Mouse (Mus musculus) monocyte, adult 59 days (primary cell): Measurements from ENCODE around the gene 4930502E18Rik. TPM values are rescaled to one million over a fixed set of nuclear protein-coding genes. Genes with fewer than 3 reads are reported as not detected.

Experiments used
- total RNA-seq, 2 experiments: library from RNA; stranded (reverse); gene quantifications; one replicate each; pipeline ENCODE4 v1.2.4; 2023

The 4930502E18Rik gene
- total RNA-seq = not detected

DNA sequence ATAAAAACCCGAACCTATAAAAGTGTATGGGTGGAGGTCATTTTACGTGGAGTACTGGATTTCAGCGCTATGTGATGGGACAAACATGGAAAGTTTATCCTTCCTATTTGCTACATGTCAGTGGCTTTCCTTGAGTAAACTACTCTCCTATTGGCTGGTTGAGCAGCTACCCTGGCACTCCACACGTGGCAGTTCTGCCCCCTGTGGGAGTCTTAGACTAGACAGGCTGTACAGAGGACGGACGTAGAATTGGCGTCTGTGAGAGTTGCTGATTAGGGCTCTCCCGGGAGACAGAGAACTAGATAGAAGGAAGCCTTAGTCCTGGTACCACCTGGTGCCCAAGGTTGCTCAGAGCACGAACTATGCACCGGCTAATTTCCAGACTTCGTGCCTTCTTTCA, at the start of gene 4930502E18Rik:
4930502E18Rik (plus strand) TSS at position 231 of the 400 bp plus-strand sequence.

DNA sequence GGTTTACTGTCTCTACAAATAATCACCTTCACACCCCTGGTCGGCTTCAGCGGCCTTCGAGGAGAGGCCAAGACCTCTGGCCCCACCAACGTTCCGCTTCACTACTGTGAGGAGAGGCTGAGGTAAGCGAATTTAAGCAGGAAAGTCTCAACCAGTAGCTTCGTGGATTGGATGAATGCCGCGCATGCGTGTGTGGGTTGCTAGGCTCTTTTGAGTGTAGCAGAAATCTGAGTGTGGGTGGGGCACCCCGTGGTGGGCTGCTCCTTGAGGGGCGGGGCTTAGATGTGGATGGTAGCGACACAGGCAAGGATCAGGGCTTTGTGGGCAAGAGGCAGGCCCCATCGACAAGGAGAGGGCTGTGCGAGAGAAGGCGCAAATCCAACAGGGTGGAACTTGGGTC, 33.1 kb downstream of the 4930502E18Rik start, which contains the start of gene 1700013H16Rik:
1700013H16Rik (minus strand) TSS at position 96 of the 400 bp plus-strand sequence.

DNA sequence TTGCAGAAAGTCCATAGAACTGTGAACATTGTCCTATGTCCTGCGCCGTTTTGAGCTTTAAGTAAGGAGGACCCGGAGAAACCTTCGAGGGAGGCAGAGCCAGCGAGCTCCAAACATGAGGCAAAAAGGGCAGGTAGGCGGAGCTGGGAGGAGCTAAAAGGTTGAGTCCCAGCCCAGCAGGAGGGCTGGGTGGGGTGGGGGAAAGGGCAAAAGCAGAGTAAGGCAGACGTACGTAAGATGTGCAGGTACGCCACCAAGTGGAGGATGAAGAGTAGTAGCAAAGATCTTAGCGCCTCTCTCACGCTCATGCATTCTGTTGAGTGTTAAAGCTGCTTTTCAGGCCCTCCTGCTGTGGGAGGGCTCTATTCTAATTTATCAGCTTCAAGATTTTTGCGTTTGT, 51.6 kb downstream of the 4930502E18Rik start, which contains the start of gene Zfp36l3:
Zfp36l3 (minus strand) TSS at position 119 of the 400 bp plus-strand sequence.

Other genes with a start within 250 kb of the 4930502E18Rik start
- gene Rtl8c, start 116.8 kb upstream of the 4930502E18Rik start, total RNA-seq = 10 to 100 TPM in 1 of 2 experiments, 1 to 10 TPM in 1; 8.1 to 10.0 TPM
- gene Gm14597, start 115.8 kb upstream of the 4930502E18Rik start, total RNA-seq = not detected
- 10 to 100 TPM; 21.4 to 23.5 TPM for gene Rtl8a, start 81.1 kb upstream of the 4930502E18Rik start, total RNA-seq
- 10 to 100 TPM; 15.1 to 16.1 TPM for gene Rtl8b, start 54.4 kb upstream of the 4930502E18Rik start, total RNA-seq
- gene 1700013H16Rik, start 33.0 kb downstream of the 4930502E18Rik start, total RNA-seq = not detected
- not detected for gene Zfp36l3, start 51.6 kb downstream of the 4930502E18Rik start, total RNA-seq
- 1 to 10 TPM; 2.2 to 3.5 TPM for gene Xlr, start 72.9 kb downstream of the 4930502E18Rik start, total RNA-seq